Mouse (Mus musculus) lung, adult 2 months (tissue): ENCODE data around the gene Bard1. TPM values are rescaled to one million over a fixed set of nuclear protein-coding genes. Genes with fewer than 3 reads are reported as not detected.

Source experiments
- DNase-seq: peaks from one replicate; pipeline ENCODE4 v3.0.0; 2022
- H3K4me1 ChIP-seq: fragments of 200-500 bp; 2 replicates; pipeline ENCODE4 v1.6.1; 2011; ENCODE audit warnings: low read length; ENCODE audit not compliant: control insufficient read depth, insufficient read depth
- H3K4me3 ChIP-seq: fragments of 200-500 bp; replicated peaks from 2 replicates; pipeline ENCODE3; 2011; ENCODE audit warnings: low read depth, mild to moderate bottlenecking, control low read depth, low read length; ENCODE audit errors: extremely low read depth
- CTCF ChIP-seq: fragments of 200-500 bp; IDR thresholded peaks from 2 replicates; pipeline ENCODE4 v1.5.1; 2011; ENCODE audit warnings: mild to moderate bottlenecking, low read length, control low read depth; ENCODE audit not compliant: insufficient read depth
- POLR2A ChIP-seq: fragments of 200-500 bp; IDR thresholded peaks from 2 replicates; pipeline ENCODE4 v1.6.1; 2011; ENCODE audit warnings: low read depth, mild to moderate bottlenecking, control low read depth, low read length, borderline replicate concordance; ENCODE audit errors: extremely low read depth
- WGBS: fragments of 180-500 bp; shearing (Covaris S2); methylation state at CpG from one replicate; pipeline ENCODE4 v1.1.7; 2018; 5-methylcytosine and 5-hydroxymethylcytosine counted together
- polyA plus RNA-seq: library from polyadenylated mRNA; depleted of rRNA; stranded (reverse); fragments of >200 nt; gene quantifications from 2 replicates; pipeline ENCODE4 v1.2.3, GENCODE M21; 2012

Bard1 gene
- polyA plus RNA-seq, 1 experiment, result 0.78 TPM

DNA sequence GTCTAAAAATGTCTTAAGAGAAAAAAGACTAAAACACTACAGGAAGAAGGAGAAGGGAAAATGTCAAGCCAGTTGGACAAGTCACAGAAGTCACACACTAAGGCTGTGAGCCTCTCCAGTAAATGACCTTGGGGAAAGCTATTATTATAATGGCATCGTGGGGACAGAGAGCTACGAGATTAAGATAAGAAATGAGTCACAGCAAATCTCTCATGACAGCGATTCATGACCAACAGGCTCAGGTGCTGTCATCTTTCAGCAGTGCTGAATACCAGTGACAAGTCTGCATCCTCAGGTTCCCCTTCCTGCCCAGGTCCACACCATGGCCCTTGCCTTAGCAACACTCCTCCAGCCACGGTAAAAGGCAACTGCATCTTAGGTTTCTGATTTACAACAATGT lies 46.8 kb downstream of the Bard1 start:
- no peaks in the 10 kb centered on the region for H3K4me1 ChIP-seq
- TF ChIP-seq CTCF (no peak), POLR2A (no peak)
- no peak overlapping the region for H3K4me3 ChIP-seq
- 58% methylated on average over 4 of the region's 4 CpGs for WGBS
- no peak for DNase-seq

DNA sequence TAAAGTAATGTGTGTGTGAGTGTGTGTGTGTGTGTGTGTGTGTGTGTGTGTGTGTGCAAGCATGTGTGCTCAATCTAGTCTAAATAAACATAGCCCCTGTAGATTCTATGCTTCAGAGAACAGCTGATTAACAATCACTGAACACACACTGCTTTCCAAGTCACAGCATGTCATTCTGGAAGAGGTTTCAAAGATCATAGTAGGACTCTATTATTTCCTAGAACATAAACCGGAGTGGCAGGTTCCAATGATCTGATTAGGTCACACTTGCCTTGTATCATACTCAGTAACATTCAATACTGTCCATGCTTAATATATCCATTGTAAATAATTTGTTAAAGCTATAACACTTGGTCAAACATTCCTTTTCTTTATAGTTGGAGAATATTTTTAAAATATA lies 47.5 kb downstream of the Bard1 start:
- WGBS, result 89% methylated on average over 1 of the region's 1 CpGs
- H3K4me1 ChIP-seq, result no peaks in the 10 kb centered on the region
- no peak overlapping the region for H3K4me3 ChIP-seq
- TF ChIP-seq CTCF, result no peak
- no peak for TF ChIP-seq POLR2A
- no peak for DNase-seq

DNA sequence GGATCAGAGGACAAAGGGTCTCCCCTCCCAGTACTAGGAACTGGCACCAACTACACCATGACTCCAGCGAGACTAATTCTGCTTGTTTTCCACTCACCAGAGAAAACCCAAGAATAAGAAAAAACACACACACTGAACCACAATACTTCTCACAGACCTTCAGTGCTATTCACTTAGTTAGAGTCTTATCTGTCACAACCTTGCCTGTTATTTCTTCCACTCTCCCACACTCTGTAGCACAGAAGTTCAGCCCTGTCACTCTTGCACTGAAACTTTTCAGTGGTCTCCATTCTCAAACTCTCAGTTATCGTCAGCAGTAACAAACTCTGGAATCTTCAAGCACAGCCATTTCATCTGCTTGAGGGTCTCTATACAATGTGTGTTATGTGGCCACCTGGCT lies 50.2 kb downstream of the Bard1 start:
- H3K4me3 ChIP-seq, result no peak overlapping the region
- no peak for TF ChIP-seq POLR2A
- TF ChIP-seq CTCF, result no peak
- no peak for DNase-seq
- no peaks in the 10 kb centered on the region for H3K4me1 ChIP-seq
- 84% methylated on average over 2 of the region's 2 CpGs for WGBS

DNA sequence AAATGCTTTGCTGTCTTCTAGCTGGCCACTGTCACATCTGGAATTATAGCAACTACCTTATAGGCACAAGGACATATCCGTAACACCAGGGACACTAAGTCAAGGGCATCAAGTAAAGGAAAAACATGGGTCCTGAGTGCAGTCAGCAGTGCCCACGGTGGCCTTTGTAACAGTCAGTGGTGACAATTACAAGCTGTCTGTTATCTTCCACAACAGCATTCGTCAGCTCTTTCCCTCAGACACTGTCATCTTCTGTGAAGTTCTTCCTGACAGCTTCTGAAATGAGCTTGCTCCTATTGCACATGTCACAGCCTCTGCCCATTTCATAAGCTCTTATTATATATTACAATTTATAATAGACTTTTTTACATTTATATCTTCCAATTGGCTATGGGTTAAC lies 50.7 kb downstream of the Bard1 start:
- no peak for DNase-seq
- no peaks in the 10 kb centered on the region for H3K4me1 ChIP-seq
- H3K4me3 ChIP-seq, result no peak overlapping the region
- TF ChIP-seq POLR2A (no peak), CTCF (no peak)
- 92% methylated on average over 3 of the region's 3 CpGs for WGBS

DNA sequence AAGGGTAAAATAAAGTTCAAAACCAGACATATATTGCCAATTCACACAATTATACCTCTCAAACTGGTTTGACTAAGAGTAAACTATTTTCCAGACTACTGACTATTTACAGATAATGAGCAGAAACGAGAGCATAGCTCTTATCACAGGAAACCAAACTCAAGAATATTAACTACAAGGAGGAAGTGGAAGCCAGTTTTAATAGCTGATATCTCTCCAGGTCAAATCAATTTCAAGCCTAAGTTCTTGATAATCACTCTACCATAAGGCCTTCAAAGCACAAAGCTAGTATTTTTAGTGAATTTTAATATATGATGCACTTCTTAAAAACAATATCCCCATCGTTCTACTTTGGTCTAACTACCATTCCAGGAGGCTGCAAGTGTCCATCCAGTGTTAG lies 57.8 kb downstream of the Bard1 start:
- no peaks in the 10 kb centered on the region for H3K4me1 ChIP-seq
- 61% methylated on average over 2 of the region's 2 CpGs for WGBS
- no peak for TF ChIP-seq POLR2A
- no peak for TF ChIP-seq CTCF
- no peak overlapping the region for H3K4me3 ChIP-seq
- no peak for DNase-seq

DNA sequence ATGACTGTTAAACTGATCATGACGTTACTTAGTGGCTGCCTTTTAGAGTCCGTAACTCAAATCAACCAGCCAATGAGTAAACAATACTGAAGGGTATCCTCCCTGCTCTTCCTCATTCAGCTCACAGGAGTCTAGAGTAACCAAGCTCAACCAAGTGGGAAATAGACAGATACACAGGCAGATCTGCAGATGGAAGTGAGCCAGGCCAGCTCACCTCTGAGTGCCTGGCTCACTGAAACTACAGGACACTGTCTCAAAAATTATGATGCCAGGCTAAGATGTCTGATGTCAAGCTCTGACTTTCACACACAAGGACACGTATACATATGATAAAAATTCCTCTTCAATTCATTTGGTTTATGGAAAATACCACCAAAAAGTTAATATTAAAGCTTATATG lies 59.0 kb downstream of the Bard1 start:
- H3K4me3 ChIP-seq, result no peak overlapping the region
- DNase-seq, result no peak
- H3K4me1 ChIP-seq, result no peaks in the 10 kb centered on the region
- 88% methylated on average over 3 of the region's 3 CpGs for WGBS
- TF ChIP-seq CTCF (no peak), POLR2A (no peak)

DNA sequence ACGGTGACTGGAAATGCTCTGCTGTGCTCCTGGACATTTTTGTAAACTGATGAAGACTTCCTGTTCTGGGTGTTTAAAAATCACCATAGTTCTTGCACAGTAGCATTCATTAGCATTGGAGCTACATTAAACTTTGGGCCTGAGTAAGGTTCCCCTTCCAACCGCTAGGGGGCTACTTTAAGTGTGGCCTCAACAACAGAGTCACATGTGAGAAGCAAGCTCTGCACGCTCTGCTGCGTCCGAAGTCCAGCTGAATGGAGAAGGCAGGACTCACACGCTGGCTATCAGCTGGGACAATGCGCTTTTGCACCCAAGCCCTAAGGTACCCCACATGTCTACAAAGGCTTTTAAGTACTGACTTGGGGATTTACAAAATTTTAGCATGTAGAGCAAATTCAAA lies 65.9 kb downstream of the Bard1 start:
- DNase-seq, result no peak
- TF ChIP-seq POLR2A (no peak), CTCF (peak; percentile 45)
- WGBS, result 63% methylated on average over 7 of the region's 7 CpGs

DNA sequence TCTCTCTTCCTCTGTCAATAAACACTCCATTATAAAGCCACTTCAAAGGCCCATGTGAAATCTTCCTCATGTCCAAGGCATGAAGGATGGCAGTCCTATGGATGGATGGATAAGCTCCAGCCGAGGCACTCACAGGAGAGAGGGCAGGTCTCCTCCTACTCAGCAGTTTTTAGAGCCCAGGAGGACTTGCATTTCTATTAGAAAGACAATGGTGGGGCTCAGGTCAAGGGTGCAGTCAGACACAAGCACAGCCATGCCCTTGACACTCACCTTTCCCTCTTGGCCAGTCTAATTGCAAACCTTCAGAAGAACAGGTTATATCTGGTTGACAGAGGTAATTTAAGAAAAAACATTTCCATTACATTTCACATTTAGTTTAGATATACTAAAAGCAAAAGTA lies 67.4 kb downstream of the Bard1 start:
- no peak overlapping the region for H3K4me3 ChIP-seq
- TF ChIP-seq CTCF (no peak), POLR2A (no peak)
- 34% methylated on average over 1 of the region's 1 CpGs for whole genome bisulfite sequencing
- DNase-seq, result no peak
- no peaks in the 10 kb centered on the region for H3K4me1 ChIP-seq

More for the DNA sequence above, 65.9 kb downstream of the Bard1 start:
- Histone ChIP-seq H3K4me3 (no peak overlapping the region), H3K4me1 (no peaks in the 10 kb centered on the region)

DNA sequence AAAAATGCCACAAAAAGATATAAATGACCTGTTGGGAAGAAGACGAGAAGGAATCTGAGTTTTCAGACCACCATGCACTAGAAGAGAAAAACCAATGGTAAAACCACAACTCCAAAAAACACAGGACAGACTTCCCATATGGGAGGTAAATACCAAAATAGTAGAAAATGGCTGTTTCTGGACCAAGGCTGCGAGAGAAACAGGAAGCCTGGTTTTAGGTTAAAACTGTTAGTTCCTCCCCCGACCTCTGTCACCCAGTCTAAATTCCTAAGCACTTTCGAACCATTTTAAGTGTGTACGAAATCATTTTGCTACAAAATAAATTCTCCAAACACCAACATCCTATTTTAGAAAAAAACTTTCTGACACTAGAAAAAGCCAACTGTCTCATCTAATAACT lies 80.2 kb downstream of the Bard1 start:
- 71% methylated on average over 5 of the region's 5 CpGs for WGBS
- no peaks in the 10 kb centered on the region for H3K4me1 ChIP-seq
- no peak for TF ChIP-seq CTCF
- TF ChIP-seq POLR2A, result no peak
- no peak overlapping the region for H3K4me3 ChIP-seq
- no peak for DNase-seq

DNA sequence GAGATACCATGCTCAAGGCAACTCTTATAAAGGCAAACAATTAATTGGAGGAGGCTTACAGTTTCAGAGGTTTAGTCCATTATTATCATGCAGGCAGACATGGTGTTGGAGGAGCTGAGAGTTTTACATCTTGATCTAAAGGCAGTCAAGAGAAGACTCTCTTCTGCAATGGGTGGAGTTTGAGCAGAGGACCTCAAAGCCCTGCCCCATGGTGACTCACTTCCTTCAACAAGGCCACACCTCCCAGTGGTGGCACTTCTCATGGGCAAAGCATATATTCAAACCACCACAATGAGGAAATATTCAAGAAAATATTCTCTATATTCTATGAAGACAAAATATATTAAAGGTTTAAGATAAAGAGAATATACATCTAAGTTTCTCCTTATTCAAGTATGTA lies 88.6 kb downstream of the Bard1 start:
- DNase-seq, result no peak
- no peak overlapping the region for H3K4me3 ChIP-seq
- no peak for TF ChIP-seq POLR2A
- H3K4me1 ChIP-seq, result no peaks in the 10 kb centered on the region

DNA sequence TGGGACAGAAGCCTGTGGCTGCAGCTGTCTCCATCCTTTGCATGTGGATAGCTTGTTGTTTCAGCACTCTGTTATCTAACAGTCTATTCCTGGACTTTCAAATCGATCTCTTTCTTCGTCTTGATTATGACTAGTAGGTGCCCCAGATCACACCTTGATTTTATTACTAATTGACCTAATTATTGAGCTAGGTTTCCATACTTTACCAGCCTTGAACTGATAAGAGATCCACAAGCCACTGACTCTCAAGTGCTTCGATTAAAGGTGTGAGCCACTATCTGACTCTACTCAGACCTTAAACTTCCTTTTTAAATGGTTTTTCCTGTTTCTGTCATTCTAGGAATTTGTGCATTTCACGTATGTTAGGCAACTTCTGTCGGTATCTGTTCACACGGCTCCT lies 96.9 kb downstream of the Bard1 start:
- H3K4me1 ChIP-seq, result no peaks in the 10 kb centered on the region
- no peak overlapping the region for H3K4me3 ChIP-seq
- DNase-seq, result no peak
- TF ChIP-seq POLR2A, result no peak
- TF ChIP-seq CTCF, result no peak
- WGBS, result 77% methylated on average over 6 of the region's 6 CpGs
